In genomic region chr9:110263181-110263580, GRCm38 (mm10) we compare ENCODE assay signal across 22 mouse cellular contexts. TPM values are rescaled to one million over a fixed set of nuclear protein-coding genes. Genes with fewer than 3 reads are reported as not detected.
A peak's percentile ranks its signal among the peaks of the same experiment; 100 is the strongest.
DNase-seq lines count a peak whose midpoint lies in the region; ATAC-seq lines count a peak whose summit lies in the region.
"Had no signal": no experiment of that assay in that cellular context is flagged by ENCODE, and none has a peak within 500 bp of the region (broad histone marks: within the 10 kb centered on the region; RNA-seq: fewer than 3 reads in every experiment).

No protein-coding gene starts in this region.

- H3K4me3 ChIP-seq in forebrain, embryonic 16.5 days (replicated peaks; ENCODE audit: low read length), result no peak overlapping the region
- no peak overlapping the region for H3K4me3 ChIP-seq in forebrain, embryonic 15.5 days
- H3K4me3 ChIP-seq in hindbrain, embryonic 12.5 days, result no peak overlapping the region
- no peak overlapping the region for H3K4me3 ChIP-seq in hindbrain, embryonic 11.5 days (ENCODE audit: low read depth, low read length)
- H3K4me3 ChIP-seq in neural tube, embryonic 11.5 days (ENCODE audit: low read depth, low read length), result no peak overlapping the region
- H3K4me3 ChIP-seq in neural tube, embryonic 13.5 days, result no peak overlapping the region
- H3K4me3 ChIP-seq: embryonic facial prominence, embryonic 12.5 days; heart, adult 2 months; heart, embryonic 15.5 days had no signal

- H3K9ac ChIP-seq in forebrain, embryonic 16.5 days (replicated peaks; ENCODE audit: low read depth, low read length), result no peak overlapping the region
- H3K9ac ChIP-seq in forebrain, embryonic 15.5 days (replicated peaks), result no peak overlapping the region
- H3K9ac ChIP-seq in hindbrain, embryonic 12.5 days, result no peak overlapping the region
- H3K9ac ChIP-seq in hindbrain, embryonic 11.5 days (ENCODE audit: low read depth, low read length), result no peak overlapping the region
- H3K9ac ChIP-seq in neural tube, embryonic 11.5 days (ENCODE audit: low read length), result no peak overlapping the region
- H3K9ac ChIP-seq in neural tube, embryonic 13.5 days, result no peak overlapping the region
- H3K9ac ChIP-seq: embryonic facial prominence, embryonic 12.5 days; heart, embryonic 15.5 days had no signal

- no peaks in the 10 kb centered on the region for H3K9me3 ChIP-seq in forebrain, embryonic 16.5 days (ENCODE audit: control insufficient read depth, low read length)
- H3K9me3 ChIP-seq in forebrain, embryonic 15.5 days, result no peaks in the 10 kb centered on the region
- H3K9me3 ChIP-seq in hindbrain, embryonic 12.5 days (replicated peaks), result no peaks in the 10 kb centered on the region
- H3K9me3 ChIP-seq in hindbrain, embryonic 11.5 days (ENCODE audit: control insufficient read depth, low read length), result no peaks in the 10 kb centered on the region
- no peaks in the 10 kb centered on the region for H3K9me3 ChIP-seq in neural tube, embryonic 11.5 days (ENCODE audit: control insufficient read depth, low read length)
- H3K9me3 ChIP-seq in neural tube, embryonic 13.5 days, result no peaks in the 10 kb centered on the region
- H3K9me3 ChIP-seq: embryonic facial prominence, embryonic 12.5 days; heart, embryonic 15.5 days had no signal

- 0 out of 2 replicates have a peak, but pooled peaks have one; percentile 40 for ATAC-seq in forebrain, embryonic 16.5 days
- no peak for ATAC-seq in forebrain, embryonic 15.5 days (replicated peaks)
- 0 out of 2 replicates have a peak, but pooled peaks have one; percentile 40 for ATAC-seq in hindbrain, embryonic 12.5 days (ENCODE audit: low FRiP score)
- no peak for ATAC-seq in hindbrain, embryonic 11.5 days (ENCODE audit: low FRiP score)
- no peak for ATAC-seq in neural tube, embryonic 11.5 days (ENCODE audit: insufficient read depth, low FRiP score, low TSS enrichment)
- ATAC-seq in neural tube, embryonic 13.5 days (ENCODE audit: low read depth), result peak; percentile 59
- ATAC-seq: activated CD4-positive, CD25-positive, alpha-beta regulatory T cell, adult 4 months; Patski had no signal

- 80% methylated on average over 8 of the region's 8 CpGs for WGBS in forebrain, embryonic 16.5 days
- 86% methylated on average over 8 of the region's 8 CpGs for WGBS in forebrain, embryonic 15.5 days
- WGBS in hindbrain, embryonic 12.5 days, result 81% methylated on average over 8 of the region's 8 CpGs
- 83% methylated on average over 8 of the region's 8 CpGs for WGBS in hindbrain, embryonic 11.5 days
- 66% methylated on average over 8 of the region's 8 CpGs for WGBS in neural tube, embryonic 11.5 days
- WGBS in neural tube, embryonic 13.5 days, result 49% methylated on average over 8 of the region's 8 CpGs

- H3K4me1 ChIP-seq in forebrain, embryonic 16.5 days (replicated peaks; ENCODE audit: control insufficient read depth, insufficient read depth, low read length), result no peaks in the 10 kb centered on the region
- H3K4me1 ChIP-seq in forebrain, embryonic 15.5 days, result no peaks in the 10 kb centered on the region
- H3K4me1 ChIP-seq in hindbrain, embryonic 12.5 days, result 0 out of 2 replicates have a peak, but pooled peaks cover 3% of the 10 kb centered on the region
- no peaks in the 10 kb centered on the region for H3K4me1 ChIP-seq in hindbrain, embryonic 11.5 days (replicated peaks; ENCODE audit: control insufficient read depth, insufficient read depth, low read length)
- H3K4me1 ChIP-seq in neural tube, embryonic 11.5 days (ENCODE audit: control insufficient read depth, insufficient read depth, low read length), result no peaks in the 10 kb centered on the region
- peaks cover 6% of the 10 kb centered on the region for H3K4me1 ChIP-seq in neural tube, embryonic 13.5 days (replicated peaks)
- H3K4me1 ChIP-seq: embryonic facial prominence, embryonic 12.5 days; heart, embryonic 15.5 days had no signal

- H3K4me2 ChIP-seq in forebrain, embryonic 16.5 days (ENCODE audit: low read length), result no peak overlapping the region
- no peak overlapping the region for H3K4me2 ChIP-seq in forebrain, embryonic 15.5 days (replicated peaks)
- H3K4me2 ChIP-seq in hindbrain, embryonic 12.5 days (replicated peaks), result no peak overlapping the region
- H3K4me2 ChIP-seq in hindbrain, embryonic 11.5 days (replicated peaks; ENCODE audit: low read depth, low read length), result no peak overlapping the region
- no peak overlapping the region for H3K4me2 ChIP-seq in neural tube, embryonic 11.5 days (ENCODE audit: low read depth)
- H3K4me2 ChIP-seq in neural tube, embryonic 13.5 days, result no peak overlapping the region
- H3K4me2 ChIP-seq: embryonic facial prominence, embryonic 12.5 days; heart, embryonic 11.5 days; heart, embryonic 15.5 days had no signal

- no peaks in the 10 kb centered on the region for H3K27me3 ChIP-seq in forebrain, embryonic 16.5 days (replicated peaks; ENCODE audit: control insufficient read depth, insufficient read depth, low read length)
- no peaks in the 10 kb centered on the region for H3K27me3 ChIP-seq in forebrain, embryonic 15.5 days
- no peaks in the 10 kb centered on the region for H3K27me3 ChIP-seq in hindbrain, embryonic 12.5 days
- no peaks in the 10 kb centered on the region for H3K27me3 ChIP-seq in hindbrain, embryonic 11.5 days (ENCODE audit: control insufficient read depth, insufficient read depth, low read length)
- no peaks in the 10 kb centered on the region for H3K27me3 ChIP-seq in neural tube, embryonic 11.5 days (ENCODE audit: control insufficient read depth, insufficient read depth, low read length)
- H3K27me3 ChIP-seq in neural tube, embryonic 13.5 days, result no peaks in the 10 kb centered on the region
- H3K27me3 ChIP-seq: CH12.LX; embryonic facial prominence, embryonic 12.5 days; heart, embryonic 15.5 days had no signal

- no peak for DNase-seq in hindbrain, embryonic 11.5 days (ENCODE audit: low spot score)
- DNase-seq in neural tube, embryonic 11.5 days (ENCODE audit: low spot score), result peak; percentile 14
- no peak for DNase-seq in neural tube, embryonic 10.5 days (ENCODE audit: extremely low spot score, low spot score)
- no peak for DNase-seq in lung, postnatal 10 days
- DNase-seq: adrenal gland, postnatal 14 days; cerebellum, adult 11-12 months; cerebellum, adult 9-10 months; cerebellum, postnatal 25 days; gastrocnemius, postnatal 14 days; heart, adult 2 months; heart, postnatal 14 days; kidney, adult 11 months had no signal

- peaks cover 5% of the 10 kb centered on the region for H3K36me3 ChIP-seq in forebrain, embryonic 16.5 days (ENCODE audit: control insufficient read depth, insufficient read depth)
- peaks cover 10% of the 10 kb centered on the region for H3K36me3 ChIP-seq in forebrain, embryonic 15.5 days
- H3K36me3 ChIP-seq in hindbrain, embryonic 12.5 days, result peaks cover 11% of the 10 kb centered on the region; the same call in 1 of the 2 replicates
- H3K36me3 ChIP-seq in hindbrain, embryonic 11.5 days (ENCODE audit: control insufficient read depth, insufficient read depth, low read length), result no peaks in the 10 kb centered on the region
- no peaks in the 10 kb centered on the region for H3K36me3 ChIP-seq in neural tube, embryonic 11.5 days (ENCODE audit: control insufficient read depth, insufficient read depth, low read length)
- H3K36me3 ChIP-seq in neural tube, embryonic 13.5 days, result peaks cover 39% of the 10 kb centered on the region
- H3K36me3 ChIP-seq: embryonic facial prominence, embryonic 12.5 days; heart, embryonic 15.5 days had no signal

- no peak overlapping the region for H3K27ac ChIP-seq in forebrain, embryonic 16.5 days (ENCODE audit: low read length)
- H3K27ac ChIP-seq in forebrain, embryonic 15.5 days (replicated peaks), result no peak overlapping the region
- H3K27ac ChIP-seq in hindbrain, embryonic 12.5 days, result no peak overlapping the region
- no peak overlapping the region for H3K27ac ChIP-seq in hindbrain, embryonic 11.5 days (ENCODE audit: low read depth, low read length)
- H3K27ac ChIP-seq in neural tube, embryonic 11.5 days (ENCODE audit: low read depth, low read length), result no peak overlapping the region
- no peak overlapping the region for H3K27ac ChIP-seq in neural tube, embryonic 13.5 days (replicated peaks)
- H3K27ac ChIP-seq: embryonic facial prominence, embryonic 12.5 days; heart, adult 2 months; heart, embryonic 15.5 days had no signal

RNA-seq across cellular contexts. Expression of gene Cspg5, which starts 19.6 kb away (rescaled TPM):
- 98.9 and 115 TPM in 2 replicates for polyA plus RNA-seq in forebrain, embryonic 16.5 days (2015; fragmentation: Nextera tagmentation; extraction: Ambion mirVana)
- 84.5 and 90.8 TPM in 2 replicates for polyA plus RNA-seq in forebrain, embryonic 15.5 days (2015; fragmentation: Nextera tagmentation; extraction: Ambion mirVana)
- 27.3 and 27.7 TPM in 2 replicates for polyA plus RNA-seq in hindbrain, embryonic 12.5 days (2016; fragmentation: Nextera tagmentation; extraction: Ambion mirVana)
- polyA plus RNA-seq in hindbrain, embryonic 11.5 days (2014; fragmentation: Nextera tagmentation; extraction: Ambion mirVana), result 12.6 and 15.0 TPM in 2 replicates
- polyA plus RNA-seq in neural tube, embryonic 11.5 days (2014; fragmentation: Nextera tagmentation; extraction: Ambion mirVana), result 19.6 and 21.3 TPM in 2 replicates
- 66.5 and 71.1 TPM in 2 replicates for polyA plus RNA-seq in neural tube, embryonic 13.5 days (2015; fragmentation: Nextera tagmentation; extraction: Ambion mirVana)

RNA-seq across cellular contexts. Expression of gene Elp6, which starts 41.8 kb away (rescaled TPM):
- polyA plus RNA-seq in forebrain, embryonic 16.5 days (2015; fragmentation: Nextera tagmentation; extraction: Ambion mirVana), result 34.3 and 36.8 TPM in 2 replicates
- polyA plus RNA-seq in forebrain, embryonic 15.5 days (2015; fragmentation: Nextera tagmentation; extraction: Ambion mirVana), result 34.9 and 36.4 TPM in 2 replicates
- 31.5 and 32.2 TPM in 2 replicates for polyA plus RNA-seq in hindbrain, embryonic 12.5 days (2016; fragmentation: Nextera tagmentation; extraction: Ambion mirVana)
- polyA plus RNA-seq in hindbrain, embryonic 11.5 days (2014; fragmentation: Nextera tagmentation; extraction: Ambion mirVana), result 35.1 and 41.9 TPM in 2 replicates
- 39.0 and 43.2 TPM in 2 replicates for polyA plus RNA-seq in neural tube, embryonic 11.5 days (2014; fragmentation: Nextera tagmentation; extraction: Ambion mirVana)
- 35.8 and 39.2 TPM in 2 replicates for polyA plus RNA-seq in neural tube, embryonic 13.5 days (2015; fragmentation: Nextera tagmentation; extraction: Ambion mirVana)

Comparison
In these comparisons a context has a peak if more than half of its experiments do, and no peak if none do; other contexts are left out.
1. ATAC-seq: peak in forebrain, embryonic 16.5 days (single experiment), hindbrain, embryonic 12.5 days (single experiment) and neural tube, embryonic 13.5 days (single experiment); none in forebrain, embryonic 15.5 days (single experiment), hindbrain, embryonic 11.5 days (single experiment) and neural tube, embryonic 11.5 days (single experiment).